Mouse (Mus musculus) hindbrain, embryonic 16.5 days (tissue): ENCODE data around the gene Lin54. TPM values are rescaled to one million over a fixed set of nuclear protein-coding genes. Genes with fewer than 3 reads are reported as not detected.

Experiments used
- ATAC-seq: fragments of 200-750 bp; cut with Nextera tagmentation; 2 replicates; pipeline ENCODE4 v1.8.0; 2017; ENCODE audit warnings: moderate TSS enrichment, moderate library complexity
- H3K27ac ChIP-seq: fragments of 300-500 bp; sonication (generic); 2 replicates; pipeline ENCODE4 v1.5.1; 2014; ENCODE audit warnings: low read depth, mild to moderate bottlenecking, control low read depth, low read length, moderate library complexity
- H3K27me3 ChIP-seq: fragments of 300-500 bp; sonication (generic); replicated peaks from 2 replicates; pipeline ENCODE4 v1.6.1; 2014; ENCODE audit warnings: low read length; ENCODE audit not compliant: control insufficient read depth, insufficient read depth
- H3K36me3 ChIP-seq: fragments of 300-500 bp; sonication (generic); 2 replicates; pipeline ENCODE4 v1.6.1; 2014; ENCODE audit warnings: mild to moderate bottlenecking, low read length, moderate library complexity, mixed read lengths; ENCODE audit not compliant: control insufficient read depth, insufficient read depth
- H3K4me1 ChIP-seq: fragments of 300-500 bp; sonication (generic); 2 replicates; pipeline ENCODE4 v1.6.1; 2014; ENCODE audit warnings: low read depth, low read length; ENCODE audit not compliant: control insufficient read depth, insufficient read depth
- H3K4me2 ChIP-seq: fragments of 300-500 bp; sonication (generic); 2 replicates; pipeline ENCODE4 v1.6.1; 2014; ENCODE audit warnings: mild to moderate bottlenecking, low read length, control low read depth, moderate library complexity
- H3K4me3 ChIP-seq: fragments of 300-500 bp; sonication (generic); 2 replicates; pipeline ENCODE4 v1.5.1; 2014; ENCODE audit warnings: mild to moderate bottlenecking, low read length, control low read depth, moderate library complexity
- H3K9ac ChIP-seq: fragments of 300-500 bp; sonication (generic); 2 replicates; pipeline ENCODE4 v1.6.1; 2014; ENCODE audit warnings: low read depth, mild to moderate bottlenecking, control low read depth, low read length, moderate library complexity
- H3K9me3 ChIP-seq: fragments of 300-500 bp; sonication (generic); 2 replicates; pipeline ENCODE4 v1.6.1; 2014; ENCODE audit warnings: mild to moderate bottlenecking, low read length, moderate library complexity; ENCODE audit not compliant: control insufficient read depth
- WGBS: fragments of 180-500 bp; shearing (Covaris S2); extraction: QIAGEN DNeasy Blood & Tissue Kit; methylation state at CpG from one replicate; pipeline ENCODE4 v1.1.7; 2014; 5-methylcytosine and 5-hydroxymethylcytosine counted together
- polyA plus RNA-seq: library from polyadenylated mRNA; unstranded; fragments of >200 nt; fragmentation: Nextera tagmentation; extraction: Ambion mirVana; gene quantifications from 2 replicates; pipeline ENCODE4 v1.2.1, GENCODE M21; 2015

The Lin54 gene
- polyA plus RNA-seq, 1 experiment from 2014 or later = 7.7 TPM

- Histone ChIP-seq H3K9me3 (no peaks in the 10 kb centered on the region), H3K4me1 (no peaks in the 10 kb centered on the region), H3K27ac (no peak overlapping the region), H3K36me3 (no peaks in the 10 kb centered on the region), H3K9ac (no peak overlapping the region), H3K27me3 (no peaks in the 10 kb centered on the region), H3K4me3 (no peak overlapping the region), H3K4me2 (no peak overlapping the region)
- WGBS = 97% methylated on average over 7 of the region's 7 CpGs
- ATAC-seq = no peak
These were observed 33.1 kb downstream of the Lin54 start for GRCm38 (mm10) chr5:100467336-100467735.

GRCm38 (mm10) chr5:100466624-100467023 lies 33.8 kb downstream of the Lin54 start:
- no peak overlapping the region for H3K27ac ChIP-seq
- WGBS = 93% methylated on average over 10 of the region's 10 CpGs
- no peak for ATAC-seq
- no peaks in the 10 kb centered on the region for H3K36me3 ChIP-seq
- no peaks in the 10 kb centered on the region for H3K27me3 ChIP-seq
- H3K4me3 ChIP-seq = no peak overlapping the region
- no peaks in the 10 kb centered on the region for H3K4me1 ChIP-seq
- H3K9me3 ChIP-seq = no peaks in the 10 kb centered on the region
- H3K4me2 ChIP-seq = no peak overlapping the region
- no peak overlapping the region for H3K9ac ChIP-seq

- H3K4me3 ChIP-seq = no peak overlapping the region
- peaks cover 14% of the 10 kb centered on the region for H3K36me3 ChIP-seq
- no peaks in the 10 kb centered on the region for H3K4me1 ChIP-seq
- H3K27me3 ChIP-seq = no peaks in the 10 kb centered on the region
- H3K9ac ChIP-seq = no peak overlapping the region
- no peaks in the 10 kb centered on the region for H3K9me3 ChIP-seq
- ATAC-seq = no peak
- H3K4me2 ChIP-seq = no peak overlapping the region
- 92% methylated on average over 2 of the region's 2 CpGs for WGBS
- H3K27ac ChIP-seq = no peak overlapping the region
These were observed 38.1 kb downstream of the Lin54 start for GRCm38 (mm10) chr5:100462374-100462773.

- no peak for ATAC-seq
- 97% methylated on average over 9 of the region's 9 CpGs for WGBS
These were observed 38.9 kb downstream of the Lin54 start for GRCm38 (mm10) chr5:100461526-100461925.

GRCm38 (mm10) chr5:100459468-100459867 lies 41.0 kb downstream of the Lin54 start:
- Histone ChIP-seq H3K36me3 (peaks cover 14% of the 10 kb centered on the region), H3K4me3 (no peak overlapping the region), H3K9ac (no peak overlapping the region), H3K27ac (no peak overlapping the region), H3K9me3 (no peaks in the 10 kb centered on the region), H3K4me2 (no peak overlapping the region), H3K27me3 (no peaks in the 10 kb centered on the region), H3K4me1 (no peaks in the 10 kb centered on the region)
- ATAC-seq = no peak
- WGBS = 94% methylated on average over 5 of the region's 5 CpGs

More at GRCm38 (mm10) chr5:100461526-100461925, 38.9 kb downstream of the Lin54 start:
- H3K36me3 ChIP-seq = peaks cover 14% of the 10 kb centered on the region
- no peak overlapping the region for H3K4me2 ChIP-seq
- H3K4me3 ChIP-seq = no peak overlapping the region
- no peak overlapping the region for H3K27ac ChIP-seq
- no peak overlapping the region for H3K9ac ChIP-seq
- no peaks in the 10 kb centered on the region for H3K27me3 ChIP-seq
- H3K4me1 ChIP-seq = no peaks in the 10 kb centered on the region
- no peaks in the 10 kb centered on the region for H3K9me3 ChIP-seq

GRCm38 (mm10) chr5:100451871-100452270 lies 48.6 kb downstream of the Lin54 start:
- Histone ChIP-seq H3K27me3 (no peaks in the 10 kb centered on the region), H3K27ac (no peak overlapping the region), H3K4me2 (no peak overlapping the region), H3K4me3 (no peak overlapping the region), H3K36me3 (peaks cover 17% of the 10 kb centered on the region), H3K9me3 (no peaks in the 10 kb centered on the region), H3K9ac (no peak overlapping the region), H3K4me1 (no peaks in the 10 kb centered on the region)
- no peak for ATAC-seq
- 48% methylated on average over 2 of the region's 2 CpGs for WGBS

GRCm38 (mm10) chr5:100438796-100439195 lies 61.6 kb downstream of the Lin54 start:
- H3K27me3 ChIP-seq = no peaks in the 10 kb centered on the region

GRCm38 (mm10) chr5:100437917-100438316 lies 62.5 kb downstream of the Lin54 start:
- H3K9me3 ChIP-seq = 0 out of 2 replicates have a peak, but pooled peaks cover 2% of the 10 kb centered on the region
- H3K27me3 ChIP-seq = no peaks in the 10 kb centered on the region
- H3K4me1 ChIP-seq = no peaks in the 10 kb centered on the region
- WGBS = 94% methylated on average over 5 of the region's 5 CpGs
- no peak overlapping the region for H3K9ac ChIP-seq
- no peak overlapping the region for H3K4me3 ChIP-seq
- peaks cover 2% of the 10 kb centered on the region; the same call in 1 of the 2 replicates for H3K36me3 ChIP-seq
- no peak for ATAC-seq
- no peak overlapping the region for H3K4me2 ChIP-seq
- H3K27ac ChIP-seq = no peak overlapping the region

More at GRCm38 (mm10) chr5:100438796-100439195, 61.6 kb downstream of the Lin54 start:
- no peak overlapping the region for H3K9ac ChIP-seq
- ATAC-seq = no peak
- peaks cover 2% of the 10 kb centered on the region; the same call in 1 of the 2 replicates for H3K36me3 ChIP-seq
- 96% methylated on average over 14 of the region's 14 CpGs for WGBS
- H3K4me3 ChIP-seq = no peak overlapping the region
- no peak overlapping the region for H3K27ac ChIP-seq
- no peak overlapping the region for H3K4me2 ChIP-seq
- no peaks in the 10 kb centered on the region for H3K4me1 ChIP-seq
- H3K9me3 ChIP-seq = 0 out of 2 replicates have a peak, but pooled peaks cover 2% of the 10 kb centered on the region

- no peak overlapping the region for H3K4me2 ChIP-seq
- no peaks in the 10 kb centered on the region for H3K4me1 ChIP-seq
- WGBS = 99% methylated on average over 4 of the region's 4 CpGs
- H3K4me3 ChIP-seq = no peak overlapping the region
- no peak for ATAC-seq
- H3K27ac ChIP-seq = no peak overlapping the region
- no peak overlapping the region for H3K9ac ChIP-seq
- 0 out of 2 replicates have a peak, but pooled peaks cover 2% of the 10 kb centered on the region for H3K9me3 ChIP-seq
- peaks cover 2% of the 10 kb centered on the region; the same call in 1 of the 2 replicates for H3K36me3 ChIP-seq
- H3K27me3 ChIP-seq = no peaks in the 10 kb centered on the region
These were observed 63.4 kb downstream of the Lin54 start for GRCm38 (mm10) chr5:100437086-100437485.

GRCm38 (mm10) chr5:100430966-100431365 lies 69.5 kb downstream of the Lin54 start:
- no peaks in the 10 kb centered on the region for H3K27me3 ChIP-seq

More at GRCm38 (mm10) chr5:100430966-100431365, 69.5 kb downstream of the Lin54 start:
- peaks cover 24% of the 10 kb centered on the region for H3K4me1 ChIP-seq
- H3K9ac ChIP-seq = no peak overlapping the region
- WGBS = 57% methylated on average over 2 of the region's 2 CpGs
- ATAC-seq = no peak
- no peaks in the 10 kb centered on the region for H3K9me3 ChIP-seq
- H3K27ac ChIP-seq = no peak overlapping the region
- H3K36me3 ChIP-seq = no peaks in the 10 kb centered on the region
- no peak overlapping the region for H3K4me2 ChIP-seq
- H3K4me3 ChIP-seq = no peak overlapping the region
